Mouse (Mus musculus) right cerebral cortex, postnatal 10 days (tissue): ENCODE results near the gene Gucy2d.
A peak's percentile ranks its signal among the peaks of the same experiment; 100 is the strongest.

Source experiments
- DNase-seq, 2 experiments: peaks; one replicate each; pipeline ENCODE4 v3.0.0; 2021; ENCODE audit warnings: low spot score in 2 of 2

Gucy2d gene

GRCm38 (mm10) chr7:98446873-98447272, 6.7 kb downstream of the Gucy2d start:
- no peak for DNase-seq

DNA sequence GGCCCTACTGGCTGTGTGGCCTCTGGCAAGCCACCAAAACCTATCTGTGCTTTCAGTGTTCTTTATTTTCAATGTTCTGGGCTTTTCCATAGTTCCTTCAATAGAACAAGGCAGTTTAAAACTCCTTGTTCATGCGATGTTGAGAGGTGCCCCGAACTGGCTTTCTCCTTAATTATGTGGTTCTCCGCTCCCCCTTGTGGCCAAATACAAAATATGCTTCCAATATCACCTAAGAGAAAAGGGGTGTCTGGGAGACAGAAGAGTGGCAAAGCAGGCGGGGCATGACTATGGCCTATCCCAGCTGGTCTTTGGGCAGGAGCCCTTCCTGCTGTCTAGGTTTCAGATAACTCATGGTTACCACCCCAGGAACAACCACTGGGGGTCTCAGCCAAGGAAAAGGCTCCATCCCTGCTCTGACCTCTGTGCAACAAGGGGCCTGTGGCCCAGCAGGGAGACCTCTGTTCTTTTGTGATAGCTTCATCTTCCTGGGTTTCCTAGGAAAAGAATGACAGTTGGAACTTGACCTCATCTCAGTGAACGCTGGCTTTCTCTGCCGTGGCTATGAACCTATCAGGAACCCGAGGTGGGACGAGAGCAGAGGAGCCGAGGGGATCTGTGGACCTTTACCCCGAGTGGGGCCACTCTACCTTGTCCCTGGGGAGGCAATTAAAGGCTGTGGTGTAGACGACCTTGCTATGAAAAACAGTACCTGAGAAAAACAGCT, 7.5 kb downstream of the Gucy2d start:
- no peak for DNase-seq

DNA sequence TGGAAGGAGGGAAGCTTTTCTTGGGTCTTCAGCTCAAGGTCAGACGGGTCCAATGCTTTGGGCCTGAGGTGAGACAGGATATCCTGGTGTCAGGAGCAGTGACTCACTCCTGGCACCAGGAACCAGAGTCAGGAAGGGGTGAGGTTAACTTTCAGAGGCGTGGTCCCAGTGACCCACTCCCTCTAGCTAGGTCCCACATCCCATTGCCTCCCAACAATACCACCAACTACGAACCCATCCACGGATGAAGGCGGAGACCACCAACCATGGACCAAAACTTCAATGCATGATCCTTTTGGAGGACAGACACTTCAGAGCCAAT, 8.1 kb downstream of the Gucy2d start:
- no peak for DNase-seq

DNA sequence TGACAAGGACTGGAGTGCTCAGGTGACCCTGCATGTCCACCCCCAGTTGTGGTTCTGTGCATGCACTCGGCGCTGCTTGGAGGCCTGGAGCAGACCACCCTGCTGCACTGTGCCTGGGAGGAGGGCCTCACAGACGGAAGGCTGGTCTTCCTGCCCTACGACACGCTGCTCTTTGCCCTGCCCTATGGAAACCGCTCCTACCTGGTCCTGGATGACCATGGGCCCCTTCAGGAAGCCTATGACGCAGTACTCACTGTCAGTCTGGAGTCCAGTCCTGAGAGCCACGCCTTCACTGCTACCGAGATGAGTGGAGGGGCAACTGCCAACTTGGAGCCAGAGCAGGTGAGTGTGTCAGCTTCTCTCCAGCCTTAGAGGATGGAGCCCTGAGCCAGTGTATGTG, 9.5 kb downstream of the Gucy2d start:
- DNase-seq = no peak

DNA sequence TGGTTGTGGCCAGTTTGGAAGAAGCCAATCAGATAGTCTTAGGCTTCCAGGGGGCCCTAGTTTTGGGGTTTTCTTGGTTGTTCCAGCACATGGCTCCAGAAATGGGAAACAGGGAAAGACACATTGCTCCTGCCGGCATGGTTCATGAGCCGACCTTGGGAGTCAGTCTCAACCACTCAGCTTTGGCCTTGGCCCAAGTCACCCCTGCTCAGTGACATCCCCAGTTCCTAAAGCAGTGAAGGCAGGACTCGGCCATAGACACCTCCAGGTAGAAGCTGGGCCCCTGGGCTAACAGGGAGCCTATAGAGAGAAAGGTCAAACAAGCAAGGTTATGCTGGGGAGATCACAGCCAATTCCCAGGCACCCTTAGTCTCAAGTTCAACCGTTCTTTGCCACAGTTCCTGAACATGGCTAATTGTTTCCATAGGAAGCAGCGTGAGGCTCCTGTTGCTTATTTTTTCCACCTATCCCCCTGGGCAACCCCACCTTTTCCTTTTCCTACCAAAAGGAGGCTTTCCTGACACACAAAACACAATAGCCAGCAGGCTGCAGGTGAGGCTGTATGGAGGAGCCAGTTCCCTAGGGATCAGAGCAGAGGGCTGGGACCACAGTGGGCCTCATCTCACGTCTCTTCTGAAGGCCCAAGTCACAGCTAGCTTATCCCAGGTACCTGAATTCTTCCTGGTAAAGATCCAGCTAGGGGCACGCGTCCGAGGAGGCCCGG, 14.3 kb downstream of the Gucy2d start:
- DNase-seq = no peak

- no peak for DNase-seq
Measured at GRCm38 (mm10) chr7:98460319-98460718, 20.1 kb downstream of the Gucy2d start.

GRCm38 (mm10) chr7:98469089-98469488, 28.9 kb downstream of the Gucy2d start:
- DNase-seq = no peak

DNA sequence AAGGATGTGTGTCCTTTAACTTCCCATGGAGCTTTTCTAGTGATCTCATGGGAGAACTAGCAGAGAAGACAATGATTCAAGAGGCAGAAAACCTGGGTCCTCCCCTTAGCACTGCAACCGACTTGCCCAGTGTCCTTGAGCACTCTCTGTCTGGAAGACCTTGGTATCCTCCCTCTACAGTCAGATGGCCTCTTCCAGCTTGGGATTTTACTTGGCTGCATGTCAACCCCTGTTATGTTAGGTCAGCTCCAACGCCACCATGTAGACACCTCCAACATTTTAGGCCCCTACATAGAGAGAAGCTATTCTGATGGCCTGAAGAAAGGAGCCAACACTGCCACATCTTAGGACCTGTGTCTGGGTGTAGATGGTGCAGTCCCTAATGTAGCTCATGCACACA, 32.3 kb downstream of the Gucy2d start:
- DNase-seq = no peak

- no peak for DNase-seq
Measured at GRCm38 (mm10) chr7:98474558-98474957, 34.3 kb downstream of the Gucy2d start.

DNA sequence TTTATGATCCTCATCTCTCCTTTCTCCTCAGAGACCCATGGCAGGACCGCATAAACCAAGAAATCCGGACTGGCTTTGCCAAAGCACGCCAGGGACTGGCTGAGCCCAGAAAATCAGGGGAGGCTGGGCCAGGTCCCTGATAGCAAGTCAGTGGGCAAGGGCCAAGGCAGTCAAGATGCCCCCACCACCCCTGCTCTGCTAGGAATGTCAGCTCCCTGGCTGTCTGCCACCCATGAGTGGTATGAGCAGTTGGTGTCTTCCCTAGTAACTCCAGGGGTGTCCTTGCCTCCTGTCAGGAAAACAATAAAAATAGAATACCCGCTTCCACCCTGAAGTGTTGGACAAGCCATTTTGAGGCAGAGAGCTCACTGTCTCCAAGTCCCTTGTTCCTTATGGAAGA, 36.9 kb downstream of the Gucy2d start:
- no peak for DNase-seq

DNA sequence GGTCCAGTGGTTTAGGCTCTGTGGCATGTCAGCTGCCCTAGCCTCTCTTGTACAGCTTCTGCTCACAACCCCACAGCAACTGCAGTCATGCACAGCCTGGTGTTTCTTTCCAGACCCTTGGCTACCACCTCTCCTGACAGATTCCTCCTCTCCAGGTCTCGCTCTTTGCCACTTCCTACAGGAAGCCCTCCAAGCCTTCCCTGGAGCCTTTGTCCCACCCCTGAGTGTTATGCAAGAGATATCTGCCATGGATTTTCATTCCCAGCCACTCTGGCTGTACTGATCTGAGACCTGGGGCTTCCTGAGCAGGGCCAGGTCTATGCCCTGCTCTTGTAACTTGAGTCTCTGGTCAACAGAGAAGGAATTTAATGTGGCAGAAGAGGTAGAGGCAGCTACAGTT, 40.3 kb downstream of the Gucy2d start:
- DNase-seq = no peak

- peak; percentile 71 to 83 for DNase-seq
Measured at GRCm38 (mm10) chr7:98481066-98481734, 41.0 kb downstream of the Gucy2d start.

DNA sequence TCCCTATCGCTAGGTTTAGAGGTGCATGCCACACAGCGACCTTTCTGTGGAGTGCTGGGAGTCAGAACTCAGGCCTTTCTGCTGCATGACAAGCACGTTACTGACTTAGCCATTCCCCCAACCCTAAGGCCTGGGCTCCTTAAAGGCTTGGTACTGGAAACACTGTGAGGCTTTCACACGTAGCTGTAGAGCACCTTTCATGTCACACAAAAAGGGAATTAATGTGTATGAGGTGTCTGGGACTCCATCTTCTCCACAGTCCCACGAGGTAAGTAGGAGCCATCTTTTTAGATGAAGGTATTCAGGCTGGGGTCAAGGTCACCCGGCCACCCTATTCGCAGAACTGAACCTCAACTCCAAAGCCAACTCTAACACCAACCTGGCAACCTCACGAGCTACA, 41.6 kb downstream of the Gucy2d start:
- DNase-seq = no peak

DNA sequence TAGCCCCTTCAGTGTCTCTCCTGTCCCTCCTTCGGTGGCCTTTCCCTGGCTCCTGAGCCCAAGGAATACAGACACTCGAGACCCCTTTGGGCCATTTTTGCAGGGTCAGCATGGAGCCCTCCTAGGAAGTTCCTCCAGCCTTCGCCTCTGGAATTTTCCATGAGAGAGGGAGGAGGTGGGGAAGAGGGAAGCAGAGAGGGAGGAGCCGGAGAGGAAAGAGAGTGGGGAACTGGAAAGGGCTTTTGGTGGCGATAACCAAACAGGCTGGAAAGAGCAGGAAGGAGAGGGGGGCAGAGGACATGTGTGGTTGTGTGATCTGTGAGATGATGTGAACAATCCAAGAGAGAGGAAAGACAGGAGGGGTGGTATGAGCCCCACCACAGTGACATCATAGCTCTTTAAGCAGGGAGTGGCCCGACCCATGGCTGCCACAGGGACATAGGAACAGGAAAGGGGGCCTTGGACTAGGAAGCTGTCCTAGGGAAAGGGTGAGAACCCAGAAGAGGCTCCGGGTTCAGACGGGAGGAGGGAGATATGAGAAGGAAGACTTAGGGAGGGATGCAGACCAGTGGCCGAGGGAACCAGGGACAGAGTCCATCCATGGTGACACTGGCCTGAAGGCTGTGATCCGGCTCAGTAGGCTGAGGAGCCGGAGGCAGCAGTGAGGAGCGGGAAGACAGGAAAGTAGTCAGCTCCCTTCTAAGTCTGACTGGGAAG, 42.5 kb downstream of the Gucy2d start:
- no peak for DNase-seq

DNA sequence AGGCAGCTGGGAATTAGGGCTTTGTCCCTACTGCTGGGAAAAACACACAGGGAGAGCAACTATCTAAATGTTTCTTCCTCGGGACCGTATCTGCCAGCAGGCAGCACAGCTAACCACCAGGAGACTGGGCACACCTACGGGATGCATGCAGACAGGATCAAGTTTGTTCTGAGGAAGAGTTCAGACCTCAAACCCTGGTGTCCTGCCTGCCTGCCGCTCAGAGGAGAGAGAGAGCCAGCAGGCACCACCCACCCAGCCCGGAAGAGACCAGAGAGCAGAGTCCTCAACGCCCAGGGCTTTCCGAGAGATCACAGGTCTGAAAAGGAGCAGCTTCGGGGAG, 43.0 kb downstream of the Gucy2d start:
- no peak for DNase-seq

GRCm38 (mm10) chr7:98484878-98485277, 44.7 kb downstream of the Gucy2d start:
- DNase-seq = no peak

- DNase-seq = no peak
Measured at GRCm38 (mm10) chr7:98485508-98485907, 45.3 kb downstream of the Gucy2d start.

DNA sequence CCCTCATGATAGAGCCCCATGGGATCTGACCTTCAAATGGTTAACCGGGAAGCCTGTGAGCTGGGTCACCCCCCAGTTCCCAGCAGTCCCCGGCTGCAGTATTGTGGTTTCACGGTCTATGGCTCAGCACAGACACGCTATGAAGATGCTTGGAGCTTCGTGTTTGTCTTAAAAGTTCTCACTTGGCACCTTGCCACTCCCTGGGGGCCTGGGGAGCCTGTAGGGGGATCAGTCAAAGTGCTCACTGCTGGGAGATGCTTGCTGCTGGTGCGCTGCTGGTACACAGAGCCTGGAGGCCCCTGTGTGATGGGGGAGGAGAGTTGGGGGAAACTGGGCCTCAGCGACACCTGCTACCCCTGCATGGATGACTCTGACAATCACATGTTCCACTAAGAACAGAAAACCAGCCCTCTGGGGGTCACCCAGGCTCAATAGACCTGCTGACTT, 46.3 kb downstream of the Gucy2d start:
- no peak for DNase-seq

DNA sequence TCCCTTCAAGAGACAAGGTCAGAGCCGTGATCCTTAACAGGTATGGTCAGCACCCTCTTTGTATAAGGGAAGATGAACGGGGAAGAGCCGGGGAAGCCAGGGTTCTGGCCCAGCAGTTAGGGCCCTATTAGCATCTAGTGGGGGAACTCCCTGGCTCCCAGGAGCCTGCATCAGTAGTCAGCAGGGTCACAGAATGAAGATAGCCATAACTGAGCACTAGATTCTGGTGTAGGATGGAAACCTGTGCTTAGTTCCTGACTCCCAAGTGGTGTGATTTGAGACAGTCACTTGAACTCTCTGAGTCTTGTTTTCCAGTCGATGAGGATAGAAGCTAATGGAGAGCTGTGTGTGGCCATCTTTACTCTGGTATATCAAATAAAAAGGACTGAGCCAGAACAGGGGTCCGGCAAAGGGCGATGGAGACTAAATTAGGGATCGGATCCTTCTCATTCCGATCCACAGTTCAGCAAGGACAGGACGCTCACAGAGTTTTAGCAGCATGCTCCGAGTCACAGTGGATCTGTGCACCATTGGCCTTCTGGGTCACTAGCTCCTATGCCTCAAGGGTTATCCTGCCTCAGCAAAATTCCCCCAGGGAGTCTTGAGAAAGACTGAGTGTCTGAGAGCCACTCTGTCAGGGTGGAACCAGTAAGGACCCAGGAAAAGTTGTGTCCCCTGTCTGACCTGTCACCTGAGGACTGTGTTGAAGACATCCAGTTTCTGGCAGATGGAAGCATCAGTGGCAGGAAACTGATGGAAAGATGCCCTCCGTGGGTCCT, 47.2 kb downstream of the Gucy2d start:
- DNase-seq = no peak

- no peak for DNase-seq
Measured at GRCm38 (mm10) chr7:98488398-98489130, 48.3 kb downstream of the Gucy2d start.

DNA sequence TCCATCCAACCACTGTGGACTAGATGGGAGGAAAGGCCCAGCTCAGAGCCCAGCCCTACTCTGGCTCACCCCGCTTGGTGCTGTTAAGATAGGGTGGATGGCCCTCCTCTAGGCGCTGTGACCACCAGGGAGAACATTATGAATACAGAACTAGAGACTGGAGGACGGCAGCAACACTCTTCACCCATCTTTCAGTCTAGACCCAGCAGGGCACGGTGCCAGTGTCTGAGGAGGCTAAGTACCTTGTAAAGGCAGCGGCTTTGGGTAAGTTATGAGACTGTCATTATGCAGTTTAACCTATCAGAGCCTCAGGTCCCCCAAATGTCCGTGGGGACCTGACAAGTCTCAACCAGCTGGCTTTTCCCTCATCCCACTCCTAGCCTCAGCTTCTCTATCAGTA, 48.9 kb downstream of the Gucy2d start, which contains the start of gene Lrrc32:
Gene Lrrc32, plus strand, starts transcription at position 153 of the 400 bp plus-strand sequence.
- no peak for DNase-seq
